Mouse (Mus musculus): ENCODE data around the gene Asxl1. TPM values are rescaled to one million over a fixed set of nuclear protein-coding genes. Genes with fewer than 3 reads are reported as not detected.

The Asxl1 gene
- polyA plus RNA-seq, 1 experiment, result 55.7 TPM

DNA sequence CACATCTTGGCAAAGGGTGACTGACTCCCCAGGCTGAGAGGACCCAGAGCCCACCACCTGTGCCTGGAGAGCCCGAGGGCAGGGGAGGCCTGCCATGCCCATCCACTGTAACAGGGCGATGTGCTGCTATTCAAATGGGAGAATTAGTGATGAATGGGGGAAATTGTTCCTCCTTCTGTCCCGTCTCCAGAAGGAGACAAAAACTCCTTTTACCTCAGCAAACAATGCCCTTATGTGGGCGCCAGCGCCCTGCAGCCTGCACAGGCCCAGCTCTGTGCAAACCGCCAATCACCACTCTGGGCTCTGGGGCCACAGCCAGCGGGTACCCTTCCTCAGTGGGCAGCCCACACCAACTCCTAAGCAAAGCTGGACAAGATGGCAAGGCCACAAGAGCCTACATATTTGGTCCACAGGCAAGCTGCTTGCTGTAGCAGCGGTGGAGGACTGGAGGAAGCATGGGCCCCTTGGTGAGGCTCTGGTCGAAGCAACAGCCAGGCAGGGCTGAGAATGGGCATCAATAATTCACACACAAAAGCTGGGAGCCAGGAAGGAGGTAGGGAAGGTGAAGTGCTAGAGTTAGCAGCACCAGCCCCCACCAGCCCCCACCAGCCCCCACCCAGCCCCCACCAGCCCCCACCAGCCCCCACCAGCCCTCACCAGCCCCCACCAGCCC lies 80.5 kb downstream of the Asxl1 start:
- Histone ChIP-seq H3K4me1 (ENCODE audit: control insufficient read depth, insufficient read depth, low read length) (no peaks in the 10 kb centered on the region), H3K9me3 (replicated peaks; ENCODE audit: control insufficient read depth, insufficient read depth, low read length, poor library complexity, severe bottlenecking) (no peaks in the 10 kb centered on the region), H3K27me3 (ENCODE audit: control insufficient read depth, insufficient read depth, low read length, poor library complexity, severe bottlenecking) (no peaks in the 10 kb centered on the region), H3K27ac (ENCODE audit: insufficient read depth, low read length) (no peak overlapping the region), H3K4me3 (ENCODE audit: low read depth, low read length) (no peak overlapping the region), H3K9ac (ENCODE audit: low read depth, poor library complexity, severe bottlenecking) (no peak overlapping the region), H3K36me3 (ENCODE audit: control insufficient read depth, insufficient read depth, low read length, poor library complexity, severe bottlenecking) (no peaks in the 10 kb centered on the region)
- TF ChIP-seq CTCF (IDR thresholded peaks at IDR 0.05; ENCODE audit: low read depth, low read length) (no peak), EP300 (IDR thresholded peaks at IDR 0.05; ENCODE audit: insufficient read depth, low read depth, low read length) (no peak)

DNA sequence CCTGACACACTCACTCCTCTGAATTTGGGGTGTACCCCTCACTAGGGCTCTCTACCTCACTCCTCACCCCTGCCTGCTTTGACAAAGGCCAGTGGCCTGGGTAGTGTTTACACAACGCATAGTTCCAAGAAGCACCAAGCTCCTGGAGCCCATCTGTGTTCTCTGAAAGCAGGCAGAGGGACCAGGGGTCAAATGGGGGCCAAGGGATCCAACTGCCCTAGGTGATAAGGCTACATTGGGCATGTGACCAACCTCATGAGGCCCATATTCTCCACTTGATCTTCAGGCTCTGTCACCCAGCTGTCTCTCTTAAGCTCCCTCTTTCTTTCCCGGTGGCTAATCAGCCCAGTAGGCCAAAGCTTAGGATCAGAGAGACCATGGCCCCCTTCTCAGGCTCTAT lies 81.3 kb downstream of the Asxl1 start:
- H3K27ac ChIP-seq (ENCODE audit: insufficient read depth, low read length), result no peak overlapping the region
- no peaks in the 10 kb centered on the region for H3K27me3 ChIP-seq (ENCODE audit: control insufficient read depth, insufficient read depth, low read length, poor library complexity, severe bottlenecking)
- no peak overlapping the region for H3K4me3 ChIP-seq (ENCODE audit: low read depth, low read length)
- H3K9me3 ChIP-seq (replicated peaks; ENCODE audit: control insufficient read depth, insufficient read depth, low read length, poor library complexity, severe bottlenecking), result no peaks in the 10 kb centered on the region
- no peaks in the 10 kb centered on the region for H3K36me3 ChIP-seq (ENCODE audit: control insufficient read depth, insufficient read depth, low read length, poor library complexity, severe bottlenecking)
- no peaks in the 10 kb centered on the region for H3K4me1 ChIP-seq (ENCODE audit: control insufficient read depth, insufficient read depth, low read length)
- TF ChIP-seq POLR2A (IDR thresholded peaks at IDR 0.05; ENCODE audit: insufficient read depth, low read length) (no peak), EP300 (IDR thresholded peaks at IDR 0.05; ENCODE audit: insufficient read depth, low read depth, low read length) (no peak), CTCF (IDR thresholded peaks at IDR 0.05; ENCODE audit: low read depth, low read length) (no peak)
- no peak overlapping the region for H3K9ac ChIP-seq (ENCODE audit: low read depth, poor library complexity, severe bottlenecking)

DNA sequence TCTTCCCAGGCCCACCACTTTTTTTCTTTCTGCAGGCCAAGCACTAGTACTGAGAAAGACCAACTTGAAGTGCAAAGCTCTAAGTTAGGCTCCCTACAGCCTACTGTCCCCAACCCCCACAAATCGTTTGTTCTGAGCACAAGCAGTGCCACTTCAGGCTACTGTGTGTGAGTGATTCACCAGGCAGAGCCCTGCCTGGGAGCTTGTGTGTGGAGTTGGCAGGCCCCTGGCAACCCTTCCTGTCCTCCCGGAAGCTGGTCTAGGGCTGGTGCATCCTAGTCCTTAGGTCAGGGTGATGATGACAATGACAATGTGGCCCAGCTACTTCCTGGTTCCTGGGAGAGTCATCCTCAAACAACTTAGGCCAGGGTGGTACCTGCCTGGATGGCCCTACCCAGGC lies 82.9 kb downstream of the Asxl1 start:
- H3K4me1 ChIP-seq (ENCODE audit: control insufficient read depth, insufficient read depth, low read length), result no peaks in the 10 kb centered on the region
- no peak overlapping the region for H3K27ac ChIP-seq (ENCODE audit: insufficient read depth, low read length)
- H3K36me3 ChIP-seq (ENCODE audit: control insufficient read depth, insufficient read depth, low read length, poor library complexity, severe bottlenecking), result no peaks in the 10 kb centered on the region

DNA sequence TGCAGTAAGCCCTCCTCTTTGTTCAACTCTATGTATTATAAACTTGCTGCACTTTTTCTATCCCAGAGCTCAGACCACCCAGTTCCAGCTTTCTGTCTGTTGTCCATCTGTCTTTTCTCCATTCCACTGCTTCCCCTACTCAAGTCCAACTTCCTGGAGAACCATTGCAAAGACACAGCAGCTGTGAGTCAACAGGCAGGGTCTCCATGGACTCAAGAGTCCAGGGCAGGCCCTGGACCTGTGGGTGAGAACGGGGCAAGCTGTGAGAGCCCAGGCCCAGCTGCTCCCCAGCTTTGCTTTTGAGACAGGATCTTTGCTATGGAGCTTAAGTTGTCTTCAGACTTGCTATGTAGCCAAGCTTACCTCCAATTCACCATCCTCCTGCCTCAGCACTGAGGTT lies 84.9 kb downstream of the Asxl1 start:
- no peak overlapping the region for H3K4me3 ChIP-seq (ENCODE audit: low read depth, low read length)
- no peaks in the 10 kb centered on the region for H3K36me3 ChIP-seq (ENCODE audit: control insufficient read depth, insufficient read depth, low read length, poor library complexity, severe bottlenecking)
- H3K27ac ChIP-seq (ENCODE audit: insufficient read depth, low read length), result no peak overlapping the region
- H3K27me3 ChIP-seq (ENCODE audit: control insufficient read depth, insufficient read depth, low read length, poor library complexity, severe bottlenecking), result no peaks in the 10 kb centered on the region
- no peaks in the 10 kb centered on the region for H3K4me1 ChIP-seq (ENCODE audit: control insufficient read depth, insufficient read depth, low read length)
- no peaks in the 10 kb centered on the region for H3K9me3 ChIP-seq (replicated peaks; ENCODE audit: control insufficient read depth, insufficient read depth, low read length, poor library complexity, severe bottlenecking)
- no peak for TF ChIP-seq EP300 (IDR thresholded peaks at IDR 0.05; ENCODE audit: insufficient read depth, low read depth, low read length)
- no peak for TF ChIP-seq POLR2A (IDR thresholded peaks at IDR 0.05; ENCODE audit: insufficient read depth, low read length)
- TF ChIP-seq CTCF (IDR thresholded peaks at IDR 0.05; ENCODE audit: low read depth, low read length), result no peak
- no peak overlapping the region for H3K9ac ChIP-seq (ENCODE audit: low read depth, poor library complexity, severe bottlenecking)

More for the DNA sequence above, 82.9 kb downstream of the Asxl1 start:
- Histone ChIP-seq H3K4me3 (ENCODE audit: low read depth, low read length) (no peak overlapping the region), H3K27me3 (ENCODE audit: control insufficient read depth, insufficient read depth, low read length, poor library complexity, severe bottlenecking) (no peaks in the 10 kb centered on the region), H3K9me3 (replicated peaks; ENCODE audit: control insufficient read depth, insufficient read depth, low read length, poor library complexity, severe bottlenecking) (no peaks in the 10 kb centered on the region), H3K9ac (ENCODE audit: low read depth, poor library complexity, severe bottlenecking) (no peak overlapping the region)
- TF ChIP-seq EP300 (IDR thresholded peaks at IDR 0.05; ENCODE audit: insufficient read depth, low read depth, low read length) (no peak), POLR2A (IDR thresholded peaks at IDR 0.05; ENCODE audit: insufficient read depth, low read length) (no peak), CTCF (IDR thresholded peaks at IDR 0.05; ENCODE audit: low read depth, low read length) (no peak)

DNA sequence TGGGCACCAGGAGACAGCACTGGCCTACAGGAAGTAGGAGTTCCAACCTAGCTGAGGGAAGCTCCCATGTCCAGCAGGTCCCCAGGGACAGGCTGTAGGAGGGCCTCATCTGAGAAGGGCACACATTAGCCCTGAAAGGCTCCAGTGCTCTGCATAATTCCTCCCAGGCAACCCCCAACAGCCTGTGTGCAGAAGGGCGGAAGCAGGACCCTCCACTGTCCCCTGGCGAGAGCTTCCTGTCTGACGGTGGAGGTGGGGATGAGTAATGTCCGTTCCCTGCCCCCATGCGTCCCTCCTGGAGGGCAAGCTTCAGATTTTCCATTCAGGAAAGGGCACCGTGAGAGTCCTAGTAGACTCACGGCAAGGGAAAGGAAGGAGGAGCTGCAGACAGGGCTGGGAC lies 86.9 kb downstream of the Asxl1 start:
- H3K9ac ChIP-seq (ENCODE audit: low read depth, poor library complexity, severe bottlenecking), result no peak overlapping the region
- no peak for TF ChIP-seq CTCF (IDR thresholded peaks at IDR 0.05; ENCODE audit: low read depth, low read length)
- TF ChIP-seq EP300 (IDR thresholded peaks at IDR 0.05; ENCODE audit: insufficient read depth, low read depth, low read length), result no peak
- TF ChIP-seq POLR2A (IDR thresholded peaks at IDR 0.05; ENCODE audit: insufficient read depth, low read length), result no peak
- H3K27me3 ChIP-seq (ENCODE audit: control insufficient read depth, insufficient read depth, low read length, poor library complexity, severe bottlenecking), result no peaks in the 10 kb centered on the region
- H3K4me1 ChIP-seq (ENCODE audit: control insufficient read depth, insufficient read depth, low read length), result peaks cover 4% of the 10 kb centered on the region
- H3K9me3 ChIP-seq (replicated peaks; ENCODE audit: control insufficient read depth, insufficient read depth, low read length, poor library complexity, severe bottlenecking), result no peaks in the 10 kb centered on the region
- H3K36me3 ChIP-seq (ENCODE audit: control insufficient read depth, insufficient read depth, low read length, poor library complexity, severe bottlenecking), result no peaks in the 10 kb centered on the region
- no peak overlapping the region for H3K4me3 ChIP-seq (ENCODE audit: low read depth, low read length)
- H3K27ac ChIP-seq (ENCODE audit: insufficient read depth, low read length), result no peak overlapping the region

DNA sequence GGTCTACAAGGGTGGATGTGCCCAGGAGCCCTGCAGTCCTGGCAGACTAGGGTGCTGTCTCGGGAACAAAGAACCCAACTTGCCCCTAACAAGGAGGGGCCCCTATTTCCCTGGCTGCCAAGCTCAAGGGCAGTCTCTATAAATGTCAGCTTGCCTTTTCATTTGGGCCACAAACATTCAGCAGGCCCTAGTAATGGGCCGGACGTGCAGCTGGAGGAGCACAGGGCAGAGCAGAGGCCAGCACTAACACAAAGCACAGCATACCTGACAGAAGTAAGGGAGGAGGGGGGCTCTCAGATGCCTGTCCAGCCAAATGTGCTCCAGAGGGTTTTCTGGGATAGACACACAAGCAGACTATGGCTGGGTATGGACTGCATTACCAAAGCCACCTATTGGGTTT lies 88.2 kb downstream of the Asxl1 start:
- H3K4me3 ChIP-seq (ENCODE audit: low read depth, low read length), result no peak overlapping the region
- TF ChIP-seq EP300 (IDR thresholded peaks at IDR 0.05; ENCODE audit: insufficient read depth, low read depth, low read length), result no peak
- TF ChIP-seq POLR2A (IDR thresholded peaks at IDR 0.05; ENCODE audit: insufficient read depth, low read length), result no peak
- no peak for TF ChIP-seq CTCF (IDR thresholded peaks at IDR 0.05; ENCODE audit: low read depth, low read length)
- H3K9me3 ChIP-seq (replicated peaks; ENCODE audit: control insufficient read depth, insufficient read depth, low read length, poor library complexity, severe bottlenecking), result no peaks in the 10 kb centered on the region
- H3K27me3 ChIP-seq (ENCODE audit: control insufficient read depth, insufficient read depth, low read length, poor library complexity, severe bottlenecking), result no peaks in the 10 kb centered on the region
- H3K36me3 ChIP-seq (ENCODE audit: control insufficient read depth, insufficient read depth, low read length, poor library complexity, severe bottlenecking), result no peaks in the 10 kb centered on the region
- peaks cover 4% of the 10 kb centered on the region for H3K4me1 ChIP-seq (ENCODE audit: control insufficient read depth, insufficient read depth, low read length)
- H3K9ac ChIP-seq (ENCODE audit: low read depth, poor library complexity, severe bottlenecking), result no peak overlapping the region
- H3K27ac ChIP-seq (ENCODE audit: insufficient read depth, low read length), result no peak overlapping the region
